Mouse (Mus musculus) cerebellum, adult 11 months (tissue): Measurements from ENCODE around the gene Optn.

Experiments
- DNase-seq: peaks from one replicate; pipeline ENCODE4 v3.0.0; 2022

Gene Optn

GRCm38 (mm10) chr2:4978091-4978490 lies 85.8 kb downstream of the Optn start:
- no peak for DNase-seq

- no peak for DNase-seq
These were observed 88.0 kb downstream of the Optn start, which contains the start of gene Ucma for GRCm38 (mm10) chr2:4975807-4976206. Ucma (plus strand) TSS chr2:4976122.
